Mouse (Mus musculus) heart, postnatal 0 days (tissue): ENCODE measurements around the gene Fryl. TPM values are rescaled to one million over a fixed set of nuclear protein-coding genes. Genes with fewer than 3 reads are reported as not detected.
A peak's percentile ranks its signal among the peaks of the same experiment; 100 is the strongest.

Experiments used
- ATAC-seq: fragments of 200-750 bp; cut with Nextera tagmentation; 2 replicates; pipeline ENCODE4 v1.8.0; 2017; ENCODE audit warnings: low read depth, moderate number of reproducible peaks, moderate library complexity; ENCODE audit not compliant: insufficient read depth
- DNase-seq: peaks from one replicate; pipeline ENCODE4 v3.0.0-alpha.2; 2016; ENCODE audit warnings: low spot score
- H3K27ac ChIP-seq: fragments of 300-500 bp; sonication (generic); 2 replicates; pipeline ENCODE4 v1.5.1; 2014; ENCODE audit warnings: low read depth, mild to moderate bottlenecking
- H3K27me3 ChIP-seq: fragments of 300-500 bp; sonication (generic); 2 replicates; pipeline ENCODE4 v1.6.1; 2014; ENCODE audit warnings: low read length, mixed read lengths; ENCODE audit not compliant: control insufficient read depth, insufficient read depth
- H3K36me3 ChIP-seq: fragments of 300-500 bp; sonication (generic); replicated peaks from 2 replicates; pipeline ENCODE4 v1.6.1; 2014; ENCODE audit warnings: low read length, mixed read lengths; ENCODE audit not compliant: control insufficient read depth, insufficient read depth
- H3K4me1 ChIP-seq: fragments of 300-500 bp; sonication (generic); 2 replicates; pipeline ENCODE4 v1.6.1; 2014; ENCODE audit warnings: antibody characterized with exemption; ENCODE audit not compliant: control insufficient read depth, insufficient read depth
- H3K4me2 ChIP-seq: fragments of 300-500 bp; sonication (generic); 2 replicates; pipeline ENCODE4 v1.6.1; 2014; ENCODE audit warnings: low read depth, mild to moderate bottlenecking, low read length, moderate library complexity
- H3K4me3 ChIP-seq: fragments of 300-500 bp; sonication (generic); 2 replicates; pipeline ENCODE4 v1.5.1; 2014; ENCODE audit warnings: low read depth, low read length
- H3K9ac ChIP-seq: fragments of 300-500 bp; sonication (generic); replicated peaks from 2 replicates; pipeline ENCODE4 v1.6.1; 2014; ENCODE audit warnings: low read depth, low read length, mixed read lengths
- H3K9me3 ChIP-seq: fragments of 300-500 bp; sonication (generic); replicated peaks from 2 replicates; pipeline ENCODE4 v1.6.1; 2016; ENCODE audit warnings: low read length; ENCODE audit not compliant: control insufficient read depth
- CTCF ChIP-seq: IDR thresholded peaks from 2 replicates; pipeline ENCODE4 v1.5.1; 2016; ENCODE audit warnings: antibody characterized with exemption, control low read depth, low read depth
- EP300 ChIP-seq: IDR thresholded peaks from 2 replicates; pipeline ENCODE4 v1.6.1; 2016; ENCODE audit warnings: antibody characterized with exemption, low read depth
- WGBS: fragments of 180-500 bp; shearing (Covaris S2); extraction: QIAGEN DNeasy Blood & Tissue Kit; methylation state at CpG from one replicate; pipeline ENCODE4 v1.1.7; 2014; 5-methylcytosine and 5-hydroxymethylcytosine counted together
- polyA plus RNA-seq: library from polyadenylated mRNA; unstranded; fragments of >200 nt; fragmentation: Nextera tagmentation; extraction: Ambion mirVana; gene quantifications from 2 replicates; pipeline ENCODE4 v1.2.1, GENCODE M21; 2015
- total RNA-seq: library from RNA; depleted of rRNA; stranded (reverse); fragments of >200 nt; gene quantifications from 2 replicates; pipeline ENCODE4 v1.2.3, GENCODE M21; 2014; ENCODE audit warnings: low replicate concordance

The Fryl gene
- total and polyA plus RNA-seq, 2 experiments from 2014 or later, result 19.3 to 43.0 TPM

DNA sequence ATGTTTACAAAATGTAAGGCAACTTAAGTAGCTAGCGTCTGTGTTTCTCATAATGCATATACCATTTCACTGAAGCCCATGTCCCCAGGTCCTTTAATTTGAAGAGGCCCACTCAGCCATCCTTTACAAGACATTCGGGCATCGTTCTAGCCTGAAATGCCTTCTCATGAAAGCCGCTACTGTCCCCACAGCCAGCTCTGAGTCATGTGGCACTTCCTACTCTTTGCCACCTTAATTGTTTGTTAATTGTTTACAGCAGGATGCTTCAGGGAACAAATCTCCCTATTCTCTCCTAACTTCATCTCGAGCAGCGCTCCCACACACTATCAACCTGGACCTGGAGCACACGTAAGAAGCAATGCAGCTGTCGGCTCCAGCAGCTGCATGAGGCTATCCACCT, 8.2 kb downstream of the Fryl start:
- TF ChIP-seq CTCF (no peak), EP300 (no peak)
- Histone ChIP-seq H3K4me2 (no peak overlapping the region), H3K4me1 (peaks cover 14% of the 10 kb centered on the region), H3K9ac (no peak overlapping the region), H3K27me3 (no peaks in the 10 kb centered on the region), H3K36me3 (no peaks in the 10 kb centered on the region; the same call in 1 of the 2 replicates), H3K27ac (no peak overlapping the region), H3K9me3 (no peaks in the 10 kb centered on the region), H3K4me3 (no peak overlapping the region)
- 75% methylated on average over 8 of the region's 8 CpGs for WGBS
- no peak for DNase-seq
- no peak for ATAC-seq

GRCm38 (mm10) chr5:73246414-73246813, 10.0 kb downstream of the Fryl start:
- Histone ChIP-seq H3K27me3 (no peaks in the 10 kb centered on the region), H3K36me3 (no peaks in the 10 kb centered on the region), H3K9me3 (no peaks in the 10 kb centered on the region), H3K9ac (no peak overlapping the region), H3K27ac (no peak overlapping the region), H3K4me3 (no peak overlapping the region), H3K4me2 (no peak overlapping the region), H3K4me1 (peaks cover 19% of the 10 kb centered on the region)
- no peak for DNase-seq
- TF ChIP-seq CTCF, result no peak
- no peak for TF ChIP-seq EP300
- WGBS, result 82% methylated on average over 6 of the region's 6 CpGs
- ATAC-seq, result no peak

- Histone ChIP-seq H3K27me3 (no peaks in the 10 kb centered on the region), H3K4me2 (peak overlapping the region; percentile 20; the same call in 1 of the 2 replicates), H3K4me1 (peaks cover 19% of the 10 kb centered on the region), H3K27ac (no peak overlapping the region), H3K4me3 (no peak overlapping the region), H3K9ac (no peak overlapping the region), H3K9me3 (no peaks in the 10 kb centered on the region), H3K36me3 (no peaks in the 10 kb centered on the region)
- ATAC-seq (peak; percentile 36; the same call in 1 of the 2 replicates), DNase-seq (peak; percentile 58)
- 44% methylated on average over 13 of the region's 13 CpGs for WGBS
- TF ChIP-seq EP300 (no peak), CTCF (no peak)
These were observed 12.0 kb downstream of the Fryl start for GRCm38 (mm10) chr5:73244403-73244802.

DNA sequence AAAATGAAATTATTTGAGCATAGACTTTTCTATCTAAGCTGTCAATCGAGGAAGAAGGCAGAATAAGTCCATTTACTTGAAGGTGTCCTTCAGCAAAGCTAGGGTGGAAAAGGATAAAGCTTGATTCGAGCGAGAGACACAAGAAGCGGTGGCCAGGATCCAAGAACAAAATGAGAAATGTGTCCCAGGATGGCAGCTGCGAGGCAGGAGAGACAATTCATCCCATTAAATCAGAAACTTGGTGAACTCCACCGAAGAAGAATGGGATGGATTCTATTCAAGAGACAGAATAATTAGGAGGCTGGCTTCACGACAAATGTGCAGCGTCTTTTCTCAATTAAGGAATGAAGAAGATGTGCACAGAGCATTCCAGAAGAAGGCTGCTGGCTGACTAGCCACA, 14.5 kb downstream of the Fryl start:
- ATAC-seq (no peak), DNase-seq (no peak)
- no peak for TF ChIP-seq EP300
- no peak for TF ChIP-seq CTCF
- Histone ChIP-seq H3K4me2 (no peak overlapping the region), H3K27ac (no peak overlapping the region), H3K9ac (no peak overlapping the region), H3K4me1 (peaks cover 18% of the 10 kb centered on the region), H3K9me3 (no peaks in the 10 kb centered on the region), H3K36me3 (no peaks in the 10 kb centered on the region), H3K4me3 (no peak overlapping the region), H3K27me3 (no peaks in the 10 kb centered on the region)
- WGBS, result 57% methylated on average over 8 of the region's 8 CpGs

GRCm38 (mm10) chr5:73241332-73241731, 15.1 kb downstream of the Fryl start:
- Histone ChIP-seq H3K4me2 (no peak overlapping the region), H3K36me3 (no peaks in the 10 kb centered on the region), H3K4me1 (peaks cover 25% of the 10 kb centered on the region), H3K9me3 (no peaks in the 10 kb centered on the region), H3K4me3 (no peak overlapping the region), H3K27ac (no peak overlapping the region), H3K27me3 (no peaks in the 10 kb centered on the region), H3K9ac (no peak overlapping the region)
- 64% methylated on average over 10 of the region's 10 CpGs for WGBS
- TF ChIP-seq CTCF (no peak), EP300 (no peak)
- no peak for DNase-seq
- no peak for ATAC-seq

- DNase-seq (no peak), ATAC-seq (no peak)
- H3K36me3 ChIP-seq, result no peaks in the 10 kb centered on the region
- H3K27ac ChIP-seq, result no peak overlapping the region
- H3K9ac ChIP-seq, result no peak overlapping the region
- no peak overlapping the region for H3K4me2 ChIP-seq
- H3K4me3 ChIP-seq, result no peak overlapping the region
- H3K9me3 ChIP-seq, result no peaks in the 10 kb centered on the region
- TF ChIP-seq EP300 (no peak), CTCF (no peak)
- H3K27me3 ChIP-seq, result no peaks in the 10 kb centered on the region
- H3K4me1 ChIP-seq, result peaks cover 29% of the 10 kb centered on the region
- 85% methylated on average over 6 of the region's 6 CpGs for WGBS
These were observed 16.0 kb downstream of the Fryl start for GRCm38 (mm10) chr5:73240391-73240790.
